Mouse (Mus musculus) left cerebral cortex, adult 2 months (tissue): ENCODE measurements around the gene Lce1m. TPM values are rescaled to one million over a fixed set of nuclear protein-coding genes. Genes with fewer than 3 reads are reported as not detected.
"Not testable (repeated sequence)": the region's sequence is repeated elsewhere in the genome, so short reads cannot be mapped to it uniquely, and the experiment has no call there.

Source experiments
- DNase-seq, 2 experiments: peaks; one replicate each; pipeline ENCODE4 v3.0.0; 2021 to 2022; ENCODE audit warnings: low spot score in 2 of 2, mixed read lengths in 1 of 2; ENCODE audit errors: extremely low spot score in 1 of 2
- H3K27ac ChIP-seq: fragments of 200-600 bp; 2 replicates; pipeline ENCODE4 v1.8.1; 2022
- H3K4me3 ChIP-seq: fragments of 200-600 bp; 2 replicates; pipeline ENCODE4 v1.8.1; 2022
- CTCF ChIP-seq: fragments of 200-600 bp; IDR thresholded peaks from 2 replicates; pipeline ENCODE4 v1.8.1; 2022; ENCODE audit warnings: antibody characterized with exemption, mild to moderate bottlenecking, moderate library complexity
- intact Hi-C: fragments of 180-260 bp; cut with DNase I; formaldehyde crosslinking; loops from one replicate; pipeline ENCODE4 v1.15.1; 2025
- long read RNA-seq, 2 experiments: library from polyadenylated mRNA; stranded (forward); transcript quantifications; one replicate each; pipeline ENCODE4 v2.0.0; 2021; ENCODE audit warnings: borderline mapping rate in 2 of 2
- total RNA-seq, 2 experiments: library from RNA; stranded (reverse); gene quantifications; 2 replicates each; pipeline ENCODE4 v1.2.3; 2021

Lce1m gene
- not detected for total RNA-seq
- long read RNA-seq, experiment 1, result 0 reads
- long read RNA-seq, experiment 2, result 0 reads

DNA sequence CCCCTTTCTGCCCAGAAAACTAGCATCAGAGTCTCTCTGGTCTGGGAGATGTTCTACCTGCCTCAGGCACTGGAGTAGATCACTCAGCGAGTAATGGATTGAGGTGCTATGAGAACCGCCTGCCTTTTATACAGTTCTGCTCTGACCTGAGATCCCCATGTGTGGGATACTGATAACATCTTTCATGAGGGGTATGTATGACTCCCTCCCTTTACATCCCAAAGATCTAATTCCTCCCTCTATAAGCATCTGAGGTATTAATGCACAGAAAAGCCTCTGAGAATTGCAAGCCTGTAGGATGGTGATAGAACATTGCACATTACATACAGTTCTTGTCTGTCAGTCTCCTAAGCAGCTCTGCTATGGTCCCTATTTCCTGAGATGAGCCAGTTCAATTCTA is at the start of gene Lce1m:
Gene Lce1m (minus strand): TSS at position 101 of the 400 bp plus-strand sequence.
- no peak for DNase-seq
- intact Hi-C loops, result no loop called here
- Histone ChIP-seq H3K4me3 (no peak within 1 kb of the TSS), H3K27ac (no peak within 1 kb of the TSS)
- TF ChIP-seq CTCF, result no peak

GRCm38 (mm10) chr3:93068523-93068922 is 49.7 kb upstream of the Lce1m start, which contains the start of gene Gm4858:
Gene Gm4858, plus strand, starts transcription at chr3:93068823.
- intact Hi-C loops, DNase-seq, H3K4me3 ChIP-seq, H3K27ac ChIP-seq: not testable (repeated sequence)

DNA sequence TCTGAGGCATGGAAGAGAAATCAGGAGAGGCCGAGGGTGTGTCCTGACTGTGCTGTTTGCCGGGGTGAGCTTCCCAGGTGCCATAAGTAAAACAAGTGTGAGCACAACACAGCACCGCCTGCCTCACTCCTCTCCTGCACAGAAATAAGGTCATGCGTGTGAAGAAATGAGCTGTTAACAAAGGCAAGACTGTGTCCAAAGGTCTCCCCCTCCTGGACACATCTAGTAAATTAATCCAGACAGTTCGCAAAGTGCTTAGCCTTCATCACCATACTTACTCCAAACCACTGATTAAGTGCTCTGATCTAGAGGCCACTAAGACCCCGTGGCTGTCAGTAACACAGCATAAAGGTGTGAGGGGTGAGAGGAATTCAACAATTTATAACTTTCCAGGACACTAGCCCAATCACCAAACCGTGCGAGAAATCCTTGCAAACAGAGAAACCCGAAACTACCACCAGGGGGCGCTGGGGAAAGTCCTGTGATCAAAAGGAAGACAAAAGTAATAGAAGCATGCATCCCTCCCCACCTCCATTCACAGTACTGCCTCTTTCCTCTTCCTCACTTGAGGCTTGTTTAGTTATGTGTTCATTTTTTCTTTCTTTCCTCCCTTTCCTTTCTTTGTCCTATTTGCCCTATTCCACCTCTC is 34.1 kb upstream of the Lce1m start:
- intact Hi-C loops, result no loop called here

GRCm38 (mm10) chr3:93050182-93050581 is 31.3 kb upstream of the Lce1m start:
- no peak overlapping the region for H3K27ac ChIP-seq
- intact Hi-C loops, result no loop called here
- no peak for DNase-seq
- no peak overlapping the region for H3K4me3 ChIP-seq
- TF ChIP-seq CTCF, result no peak

More for the DNA sequence above, 34.1 kb upstream of the Lce1m start:
- no peak for DNase-seq
- TF ChIP-seq CTCF, result peak; percentile 44
- Histone ChIP-seq H3K4me3 (no peak overlapping the region), H3K27ac (no peak overlapping the region)

DNA sequence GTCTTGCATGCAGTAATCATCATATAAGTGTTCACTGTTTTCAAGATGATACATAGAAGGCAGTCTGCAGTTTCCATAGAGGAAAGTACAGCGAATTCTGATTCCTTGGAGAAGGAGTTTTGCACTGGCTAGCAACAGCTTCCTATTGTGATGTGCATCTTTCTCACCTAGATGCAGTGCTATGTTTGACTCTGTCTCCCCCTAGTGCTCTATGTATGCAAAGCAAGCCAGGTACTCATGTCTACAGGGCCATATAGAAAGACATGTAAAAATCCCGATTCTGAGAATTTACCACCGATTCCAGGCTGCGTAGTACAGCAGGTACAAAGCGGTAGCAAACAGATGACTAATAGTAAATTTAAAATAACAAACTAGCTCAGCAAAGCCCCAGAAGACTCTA is 12.6 kb upstream of the Lce1m start:
- peak; percentile 80 for TF ChIP-seq CTCF
- DNase-seq, result peak; percentile 41 to 56
- Histone ChIP-seq H3K27ac (no peak overlapping the region), H3K4me3 (no peak overlapping the region)
- intact Hi-C loops, result loop anchor here (1.0 to 5.0 kb wide), 4 partner anchors 34 to 879 kb away; no protein-coding TSS in a partner anchor

DNA sequence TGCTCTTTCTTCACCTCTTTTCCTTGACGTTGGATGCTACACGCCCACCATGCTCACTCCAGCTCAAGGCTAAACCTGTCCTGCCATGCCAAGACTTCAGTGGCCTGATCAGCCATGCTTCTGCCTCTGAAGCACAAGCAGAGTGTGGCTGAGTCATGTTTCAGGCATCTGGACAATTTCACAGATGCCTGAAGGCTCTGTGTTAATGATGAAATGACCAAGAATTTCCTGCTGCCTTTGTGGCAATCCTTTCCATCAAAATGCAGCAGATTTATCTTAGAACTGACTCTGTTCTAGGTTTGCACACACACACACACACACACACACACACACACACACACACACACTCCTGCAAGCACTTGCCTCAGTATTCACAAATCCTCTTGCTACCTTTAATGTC is 6.6 kb upstream of the Lce1m start:
- intact Hi-C loops, result no loop called here
- no peak for DNase-seq
- TF ChIP-seq CTCF, result no peak
- H3K4me3 ChIP-seq, result no peak overlapping the region
- H3K27ac ChIP-seq, result no peak overlapping the region

DNA sequence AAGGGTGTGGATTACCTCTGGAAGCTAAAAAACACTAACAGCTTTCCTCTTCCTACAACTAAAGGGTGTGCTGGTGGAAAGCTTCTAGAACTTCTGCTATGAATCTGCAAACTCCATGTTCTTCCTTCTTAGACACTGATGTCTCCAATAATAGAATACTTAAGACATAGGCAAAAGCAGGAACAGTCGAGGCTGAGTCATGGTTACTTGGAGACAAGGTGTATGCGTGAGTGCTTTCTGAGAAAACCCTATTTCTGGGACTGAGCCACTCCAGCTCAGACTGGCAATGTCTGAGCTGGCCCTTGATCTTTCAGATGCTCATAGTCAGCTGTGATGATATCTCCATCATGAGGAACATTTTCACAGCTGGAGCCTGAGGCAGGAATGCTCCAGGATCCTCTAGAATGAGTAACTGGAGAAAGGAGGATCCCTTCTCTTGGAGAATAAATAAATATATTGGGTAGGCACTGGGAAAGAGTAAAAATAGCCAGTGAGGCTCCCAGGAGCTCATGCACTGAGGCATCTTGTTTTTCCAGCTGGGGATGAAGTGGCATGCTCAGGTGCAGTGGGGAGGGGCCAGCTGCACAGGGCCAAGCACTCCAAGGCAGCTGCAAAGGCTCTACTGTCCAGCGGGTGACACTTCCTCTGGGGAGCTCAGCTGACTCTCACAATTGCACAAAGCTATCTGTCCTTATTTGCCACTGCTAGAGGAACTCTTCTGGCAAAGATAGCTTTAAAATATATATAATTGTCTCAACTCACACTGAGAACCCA is 4.7 kb upstream of the Lce1m start:
- no peak for TF ChIP-seq CTCF
- no peak for DNase-seq
- intact Hi-C loops, result no loop called here
- Histone ChIP-seq H3K27ac (peak overlapping the region; percentile 47; the same call in 1 of the 2 replicates), H3K4me3 (no peak overlapping the region)

DNA sequence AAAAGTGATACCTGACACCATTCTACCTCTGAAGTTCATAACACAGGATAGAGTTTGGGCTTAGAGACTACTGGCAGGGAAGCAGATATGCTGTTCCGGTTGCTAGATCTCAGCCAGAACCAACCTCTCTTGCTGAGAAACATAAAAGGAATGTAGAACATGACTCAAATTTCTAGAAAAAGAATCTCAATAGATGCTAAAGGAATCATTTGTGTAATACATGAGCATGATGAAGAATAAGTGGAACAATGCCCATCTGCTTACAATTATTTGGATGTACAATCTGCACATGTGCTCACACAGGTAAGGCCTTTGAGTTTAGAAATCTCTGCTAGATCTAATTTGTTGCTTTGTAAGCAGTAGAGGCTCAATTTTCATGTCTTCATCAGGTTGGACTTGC is 2.3 kb upstream of the Lce1m start:
- DNase-seq, result no peak
- intact Hi-C loops, result no loop called here
- Histone ChIP-seq H3K27ac (no peak overlapping the region), H3K4me3 (no peak overlapping the region)
- no peak for TF ChIP-seq CTCF

DNA sequence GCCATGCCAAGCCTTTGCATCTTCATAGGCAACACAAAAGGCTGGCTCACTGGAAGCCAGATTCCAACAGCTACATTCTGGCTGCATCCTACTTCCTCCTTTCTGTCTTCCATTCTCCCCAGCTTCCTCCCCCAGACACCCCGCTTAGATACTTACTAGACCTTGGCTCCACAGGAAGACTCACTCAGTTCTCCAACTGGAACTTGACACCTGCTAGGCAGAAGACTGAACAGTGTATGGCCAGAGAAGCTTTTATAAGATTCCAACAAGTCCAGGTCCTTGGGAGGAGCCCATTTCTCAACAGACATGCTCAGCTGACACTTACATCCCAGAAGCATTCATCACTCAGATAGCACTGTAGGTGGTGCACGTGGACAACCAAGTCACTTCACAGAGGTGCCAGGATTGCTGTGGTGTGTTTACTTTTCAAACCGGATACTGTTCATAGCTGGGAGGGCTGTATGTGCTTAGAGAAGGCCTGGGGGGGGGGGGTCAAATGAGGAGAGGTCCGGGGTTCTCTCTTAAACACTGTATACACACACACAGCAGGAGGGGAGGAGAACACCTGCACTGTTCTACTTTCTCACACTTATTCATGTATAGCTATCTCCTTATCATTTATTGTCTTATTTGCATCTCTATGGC is 3.3 kb downstream of the Lce1m start, which contains the start of gene Crct1:
Gene Crct1 (minus strand): TSS at position 228 of the 645 bp plus-strand sequence.
- intact Hi-C loops, result no loop called here
- H3K27ac ChIP-seq, result no peak within 1 kb of the TSS
- H3K4me3 ChIP-seq, result peak within 1 kb of the TSS; percentile 47
- TF ChIP-seq CTCF, result no peak
- DNase-seq, result no peak

DNA sequence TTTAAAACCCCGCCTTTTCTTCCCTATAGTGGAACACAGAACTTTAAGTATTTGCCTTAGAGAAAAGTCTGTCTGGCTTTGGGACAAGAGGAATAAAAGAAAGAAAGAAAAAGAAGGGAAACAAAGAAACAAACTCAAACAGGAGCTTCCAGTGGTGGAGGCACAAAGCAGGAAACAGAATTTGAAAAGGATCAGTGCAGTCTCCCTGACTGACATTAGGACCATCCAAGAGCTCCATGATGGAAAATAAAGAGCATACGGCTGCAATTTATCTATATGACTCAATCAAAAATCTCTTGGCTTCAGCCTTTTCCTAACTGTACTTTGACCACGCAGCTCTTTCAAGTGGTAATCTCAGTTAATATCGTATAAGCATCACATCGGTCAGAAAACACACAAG is 4.0 kb downstream of the Lce1m start:
- no peak for TF ChIP-seq CTCF
- intact Hi-C loops, result no loop called here
- H3K27ac ChIP-seq, result no peak overlapping the region
- peak overlapping the region; percentile 47 for H3K4me3 ChIP-seq
- no peak for DNase-seq

DNA sequence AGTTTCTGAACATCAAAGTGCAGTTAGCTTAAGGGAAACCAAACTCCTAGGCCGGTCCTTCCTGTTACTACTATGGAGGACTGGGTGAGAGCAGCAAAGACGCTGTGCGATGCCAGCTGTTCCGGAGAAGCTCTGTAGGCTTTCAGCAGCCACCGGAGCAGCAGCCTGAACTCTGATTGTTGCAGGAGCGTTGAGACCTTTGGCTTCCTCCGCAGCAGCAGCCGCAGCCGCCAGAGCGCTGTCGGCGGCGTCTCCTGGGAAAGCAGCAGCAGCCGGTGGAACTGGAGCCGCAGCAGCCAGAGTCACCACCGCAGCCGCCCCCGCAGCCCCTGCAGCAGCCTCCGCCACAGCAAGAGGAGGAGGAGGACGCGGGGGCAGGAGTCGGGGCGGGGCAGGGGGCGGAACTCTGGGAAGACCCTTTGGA is 4.5 kb downstream of the Lce1m start:
- intact Hi-C loops, result no loop called here
- TF ChIP-seq CTCF, result no peak
- Histone ChIP-seq H3K27ac (no peak overlapping the region), H3K4me3 (peak overlapping the region; percentile 47)
- DNase-seq, result peak; percentile 49 to 59

GRCm38 (mm10) chr3:93002843-93003242 is 16.0 kb downstream of the Lce1m start:
- Histone ChIP-seq H3K4me3 (no peak overlapping the region), H3K27ac (no peak overlapping the region)
- no peak for TF ChIP-seq CTCF
- DNase-seq, result no peak
- intact Hi-C loops, result no loop called here
